Mouse (Mus musculus) adrenal gland, adult 18-20 months (tissue): ENCODE results near the gene Kbtbd6. TPM values are rescaled to one million over a fixed set of nuclear protein-coding genes. Genes with fewer than 3 reads are reported as not detected.

Experiments
- DNase-seq, 2 experiments: peaks; one replicate each; pipeline ENCODE4 v3.0.0; 2021 to 2022; ENCODE audit warnings: low spot score in 2 of 2
- total RNA-seq, 2 experiments: library from RNA; stranded (reverse); gene quantifications; 1 replicate in 1 of 2; 2 replicates in 1 of 2; pipeline ENCODE4 v1.2.3; 2021

Kbtbd6 gene
- total RNA-seq, 2 experiments from 2014 or later = 0.16 to 0.27 TPM

DNA sequence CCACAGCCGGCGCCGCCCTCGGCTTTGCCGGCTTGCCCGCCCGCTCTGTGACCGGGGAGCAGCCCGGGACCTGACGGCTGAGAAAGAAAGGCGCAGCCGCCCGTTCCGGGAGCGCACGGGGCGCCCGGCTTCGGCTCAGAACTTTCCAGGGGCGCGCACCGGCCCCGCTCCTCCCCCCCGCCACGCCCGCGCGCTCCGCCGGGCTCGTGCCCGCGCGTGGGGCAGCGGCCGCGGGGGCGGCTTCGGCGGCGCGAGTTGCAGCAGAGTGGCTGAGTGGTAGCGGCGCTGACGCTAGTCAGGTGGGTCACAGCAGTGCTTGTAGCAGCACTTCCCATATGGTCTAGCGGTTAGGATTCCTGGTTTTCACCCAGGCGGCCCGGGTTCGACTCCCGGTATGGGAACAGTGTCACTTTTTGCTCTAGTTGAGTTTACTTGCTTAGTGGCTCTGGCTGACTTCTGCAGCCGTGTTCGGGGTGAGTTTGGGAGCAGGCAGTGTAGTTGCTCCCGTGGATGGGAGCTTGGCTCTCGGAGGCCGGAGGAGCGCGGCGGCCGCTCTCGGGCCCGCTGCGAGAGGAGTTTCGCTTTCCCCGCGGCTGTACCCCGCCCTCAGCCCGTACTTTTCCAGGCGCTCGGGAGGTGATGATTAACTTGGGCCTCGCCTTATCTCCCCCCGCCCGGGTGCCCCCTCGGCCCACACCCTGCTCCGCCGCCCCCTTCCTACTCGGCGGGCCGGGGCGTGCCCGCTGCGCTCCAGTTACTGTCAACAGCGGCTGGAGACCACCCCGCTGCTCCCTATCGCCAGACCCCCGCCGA lies 29.9 kb downstream of the Kbtbd6 start, which contains the start of gene Wbp4:
Gene Wbp4 (minus strand): TSS at position 182 of the 813 bp plus-strand sequence.
- DNase-seq = peak; percentile 94 to 98

- DNase-seq = peak in 1 of 2 experiments; percentile 38
Measured at GRCm38 (mm10) chr14:79482251-79482661, 30.6 kb downstream of the Kbtbd6 start.

GRCm38 (mm10) chr14:79482747-79483355 lies 31.2 kb downstream of the Kbtbd6 start:
- DNase-seq = no peak

GRCm38 (mm10) chr14:79483611-79484120 lies 32.0 kb downstream of the Kbtbd6 start:
- no peak for DNase-seq

GRCm38 (mm10) chr14:79486617-79486992 lies 35.0 kb downstream of the Kbtbd6 start:
- no peak for DNase-seq

- DNase-seq = no peak
Measured at GRCm38 (mm10) chr14:79486993-79487731, 35.5 kb downstream of the Kbtbd6 start.

DNA sequence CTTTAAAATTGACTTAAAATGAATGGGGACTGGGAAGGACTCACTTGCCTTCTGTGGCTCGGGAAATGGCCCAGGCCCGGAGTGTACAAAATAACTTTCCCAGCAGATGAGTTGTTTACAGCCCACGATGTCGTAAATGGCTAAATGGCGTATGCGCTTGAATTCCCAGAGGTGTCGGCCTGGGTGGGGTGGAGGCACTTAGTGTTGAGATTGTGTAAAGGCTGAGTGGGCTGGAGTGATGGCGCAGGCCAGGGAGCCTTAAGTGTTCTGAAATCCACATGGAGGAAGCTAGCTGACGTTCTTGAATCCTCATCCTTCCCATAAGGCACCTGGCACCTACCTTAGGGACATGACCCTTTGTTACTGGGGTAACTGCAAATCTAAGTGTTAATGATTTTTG lies 36.9 kb downstream of the Kbtbd6 start:
- no peak for DNase-seq

DNA sequence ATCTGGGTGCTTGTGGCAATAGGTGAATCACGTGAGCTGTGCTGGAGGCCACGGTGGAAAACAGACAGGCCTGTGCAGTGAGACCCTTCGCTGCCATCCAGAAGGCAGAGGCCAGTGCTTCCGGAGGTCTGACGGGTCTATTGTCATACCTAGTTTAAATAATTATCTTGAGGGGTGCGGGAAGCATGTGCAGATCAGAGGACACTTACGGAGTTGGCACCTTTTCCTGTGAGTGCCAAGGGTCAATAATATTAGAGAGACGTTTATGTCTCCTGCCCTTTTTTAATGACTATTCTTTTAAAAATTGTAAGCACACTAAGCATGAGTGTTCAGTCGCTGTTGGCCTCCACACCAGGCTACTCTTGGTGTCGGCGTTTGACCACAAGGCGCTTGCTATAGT lies 37.5 kb downstream of the Kbtbd6 start:
- no peak for DNase-seq

GRCm38 (mm10) chr14:79490246-79490645 lies 38.6 kb downstream of the Kbtbd6 start:
- DNase-seq = no peak

- no peak for DNase-seq
Measured at GRCm38 (mm10) chr14:79494349-79494748, 42.7 kb downstream of the Kbtbd6 start.

- no peak for DNase-seq
Measured at GRCm38 (mm10) chr14:79499326-79499725, 47.7 kb downstream of the Kbtbd6 start.

- no peak for DNase-seq
Measured at GRCm38 (mm10) chr14:79500756-79501155, 49.1 kb downstream of the Kbtbd6 start.

- DNase-seq = no peak
Measured at GRCm38 (mm10) chr14:79503371-79504075, 51.9 kb downstream of the Kbtbd6 start.

Other genes starting within 250 kb of the Kbtbd6 start
- gene Zfp957, start 204.5 kb upstream of the Kbtbd6 start, total RNA-seq = not detected
- gene Rgcc, start 150.2 kb upstream of the Kbtbd6 start, total RNA-seq = 100 to 1,000 TPM; 152 to 273 TPM
- 10 to 100 TPM; 22.7 to 25.1 TPM for gene Naa16, start 61.1 kb upstream of the Kbtbd6 start, total RNA-seq
- 1 to 10 TPM; 4.3 to 4.7 TPM for gene Mtrf1, start 54.1 kb upstream of the Kbtbd6 start, total RNA-seq
- gene Kbtbd7, start 25.3 kb upstream of the Kbtbd6 start, total RNA-seq = 1 to 10 TPM; 7.0 to 8.7 TPM
- gene Elf1, start 29.4 kb downstream of the Kbtbd6 start, total RNA-seq = 10 to 100 TPM; 19.2 to 23.1 TPM
- 10 to 100 TPM; 31.6 to 39.4 TPM for gene Wbp4, start 29.7 kb downstream of the Kbtbd6 start, total RNA-seq
- 100 to 1,000 TPM in 1 of 2 experiments, 10 to 100 TPM in 1; 79.4 to 121 TPM for gene Sugt1, start 135.9 kb downstream of the Kbtbd6 start, total RNA-seq
- gene Cnmd, start 210.3 kb downstream of the Kbtbd6 start, total RNA-seq = 1 to 10 TPM in 1 of 2 experiments, under 1 TPM in 1; 0.93 to 2.0 TPM